Mouse (Mus musculus) megakaryocyte, embryonic 14.5 days (primary cell): Measurements from ENCODE around the gene Ntrk2.

ENCODE experiments used
- FLI1 ChIP-seq: IDR thresholded peaks from 2 replicates; pipeline ENCODE4 v1.6.1; 2012; ENCODE audit warnings: low read length, inconsistent platforms, mixed read lengths
- GATA1 ChIP-seq: IDR thresholded peaks from 3 replicates; pipeline ENCODE4 v1.6.1; 2012; ENCODE audit warnings: mixed read lengths, low read length, inconsistent platforms, borderline replicate concordance

GRCm38 (mm10) chr13:58803882-58804281 is 2.5 kb upstream of the Ntrk2 start:
- TF ChIP-seq GATA1 (no peak), FLI1 (no peak)
